Mouse (Mus musculus): ENCODE data around the gene Glrb.

Glrb gene

GRCm38 (mm10) chr3:80837583-80837982 lies 75.9 kb downstream of the Glrb start:
- in situ Hi-C loops (cut with MboI; ENCODE audit: unreplicated experiment in 2 of 2) = no loop called here

GRCm38 (mm10) chr3:80823975-80824374 lies 89.5 kb downstream of the Glrb start:
- in situ Hi-C loops (cut with MboI; ENCODE audit: unreplicated experiment in 2 of 2) = loop anchor here in 1 of 2 experiments (25.0 kb wide), 1 partner anchor 937 kb away; the partner anchor contains the start of gene Fam198b

- in situ Hi-C loops (cut with MboI; ENCODE audit: unreplicated experiment in 2 of 2) = loop anchor here in 1 of 2 experiments (25.0 kb wide), 1 partner anchor 931 kb away; the partner anchor contains the start of gene Fam198b
Observed at GRCm38 (mm10) chr3:80818619-80819018, 94.8 kb downstream of the Glrb start.

GRCm38 (mm10) chr3:80813734-80814133 lies 99.7 kb downstream of the Glrb start:
- in situ Hi-C loops (cut with MboI; ENCODE audit: unreplicated experiment in 2 of 2) = loop anchor here in 1 of 2 experiments (25.0 kb wide), 1 partner anchor 926 kb away; the partner anchor contains the start of gene Fam198b

- in situ Hi-C loops (cut with MboI; ENCODE audit: unreplicated experiment in 2 of 2) = loop anchor here in 1 of 2 experiments (25.0 kb wide), 1 partner anchor 925 kb away; the partner anchor contains the start of gene Fam198b
Observed at GRCm38 (mm10) chr3:80812237-80812636, 101.2 kb downstream of the Glrb start.

GRCm38 (mm10) chr3:80805327-80805726 lies 108.1 kb downstream of the Glrb start:
- in situ Hi-C loops (cut with MboI; ENCODE audit: unreplicated experiment in 2 of 2) = loop anchor here (10.0 to 25.0 kb wide), 2 partner anchors 918 to 1119 kb away; partner anchors contain the start of gene Fam198b (in 1 of the 2)

- in situ Hi-C loops (cut with MboI; ENCODE audit: unreplicated experiment in 2 of 2) = loop anchor here (5.0 to 25.0 kb wide), 3 partner anchors 722 to 1121 kb away; partner anchors contain the start of gene Fam198b (in 1 of the 2)
Observed at GRCm38 (mm10) chr3:80803811-80804210, 109.6 kb downstream of the Glrb start.

- in situ Hi-C loops (cut with MboI; ENCODE audit: unreplicated experiment in 2 of 2) = loop anchor here (5.0 to 25.0 kb wide), 3 partner anchors 721 to 1122 kb away; partner anchors contain the start of gene Fam198b (in 1 of the 2)
Observed at GRCm38 (mm10) chr3:80803211-80803610, 110.2 kb downstream of the Glrb start.

GRCm38 (mm10) chr3:80802596-80803081 lies 110.8 kb downstream of the Glrb start, which contains the start of gene Gria2:
Gene Gria2 (minus strand): TSS chr3:80802835.
- in situ Hi-C loops (cut with MboI; ENCODE audit: unreplicated experiment in 2 of 2) = loop anchor here (5.0 to 25.0 kb wide), 3 partner anchors 720 to 1122 kb away; partner anchors contain the start of gene Fam198b (in 1 of the 2)

GRCm38 (mm10) chr3:80801827-80802310 lies 111.6 kb downstream of the Glrb start:
- in situ Hi-C loops (cut with MboI; ENCODE audit: unreplicated experiment in 2 of 2) = loop anchor here (5.0 to 25.0 kb wide), 3 partner anchors 720 to 1123 kb away; partner anchors contain the start of gene Fam198b (in 1 of the 2)

GRCm38 (mm10) chr3:80800995-80801826 lies 112.2 kb downstream of the Glrb start:
- in situ Hi-C loops (cut with MboI; ENCODE audit: unreplicated experiment in 2 of 2) = loop anchor here (5.0 to 25.0 kb wide), 3 partner anchors 719 to 1124 kb away; partner anchors contain the start of gene Fam198b (in 1 of the 2)

GRCm38 (mm10) chr3:80800299-80800994 lies 113.0 kb downstream of the Glrb start:
- in situ Hi-C loops (cut with MboI; ENCODE audit: unreplicated experiment in 2 of 2) = loop anchor here (5.0 to 25.0 kb wide), 3 partner anchors 718 to 1124 kb away; partner anchors contain the start of gene Fam198b (in 1 of the 2)

- in situ Hi-C loops (cut with MboI; ENCODE audit: unreplicated experiment in 2 of 2) = loop anchor here in 1 of 2 experiments (5.0 to 25.0 kb wide), 3 partner anchors 1129 to 1947 kb away; partner anchors contain the start of gene Map9
Observed at GRCm38 (mm10) chr3:80797935-80798334, 115.5 kb downstream of the Glrb start.

- in situ Hi-C loops (cut with MboI; ENCODE audit: unreplicated experiment in 2 of 2) = loop anchor here in 1 of 2 experiments (5.0 to 25.0 kb wide), 3 partner anchors 1131 to 1948 kb away; partner anchors contain the start of gene Map9
Observed at GRCm38 (mm10) chr3:80796764-80797163, 116.7 kb downstream of the Glrb start.

- in situ Hi-C loops (cut with MboI; ENCODE audit: unreplicated experiment in 2 of 2) = loop anchor here in 1 of 2 experiments (5.0 to 25.0 kb wide), 3 partner anchors 1132 to 1950 kb away; partner anchors contain the start of gene Map9
Observed at GRCm38 (mm10) chr3:80795284-80795683, 118.2 kb downstream of the Glrb start.

Data from v-Abl transformed pro-B cells (cell line).